Mouse (Mus musculus): ENCODE measurements around the gene Man1a.

The Man1a gene

GRCm38 (mm10) chr10:53913546-53914312, 162.7 kb downstream of the Man1a start:
- DNase-seq = no peak

GRCm38 (mm10) chr10:53889512-53889911, 186.9 kb downstream of the Man1a start:
- no peak for DNase-seq

GRCm38 (mm10) chr10:53888382-53889110, 187.9 kb downstream of the Man1a start:
- DNase-seq = no peak

GRCm38 (mm10) chr10:53886475-53886874, 189.9 kb downstream of the Man1a start:
- DNase-seq = no peak

DNA sequence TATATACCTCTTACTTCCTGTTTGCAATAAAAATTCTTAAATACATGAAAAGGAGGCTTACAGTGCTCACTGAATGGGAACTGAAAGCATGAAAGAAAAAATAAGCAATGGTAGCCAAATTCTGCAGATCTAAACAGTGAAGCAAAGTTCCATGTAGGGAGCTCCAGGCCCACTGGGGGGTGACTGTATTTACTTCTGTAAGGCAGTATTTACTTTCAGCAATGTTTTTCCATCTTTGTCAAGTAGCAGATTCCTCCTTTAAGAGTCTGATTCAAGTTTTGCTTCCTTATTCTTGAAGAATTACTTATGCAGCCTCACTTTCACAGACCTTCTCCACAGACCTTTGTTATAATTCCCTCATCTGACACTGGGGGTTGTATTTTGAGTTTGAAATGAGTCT, 195.1 kb downstream of the Man1a start:
- no peak for DNase-seq

DNA sequence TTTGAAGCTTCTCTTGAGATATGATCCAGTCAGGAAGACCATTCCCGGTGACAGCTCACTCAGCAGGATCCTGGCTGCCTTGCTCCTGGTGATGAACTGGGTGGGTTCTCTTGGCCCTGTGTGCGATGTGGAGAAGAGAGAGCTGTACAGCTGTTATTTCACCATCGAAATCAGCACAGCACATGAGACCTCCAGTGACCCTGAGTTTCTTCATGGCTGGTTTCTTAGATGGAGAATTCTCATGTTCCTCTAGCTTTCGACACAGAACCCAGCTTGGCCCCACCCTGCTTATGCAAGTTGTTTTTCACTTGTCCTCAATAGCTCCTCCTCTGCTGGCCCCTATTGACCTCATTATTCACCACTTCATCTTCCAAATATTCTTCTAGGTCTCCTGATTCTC, 200.5 kb downstream of the Man1a start:
- DNase-seq = no peak

- DNase-seq = no peak
Measured at GRCm38 (mm10) chr10:53874191-53874590, 202.2 kb downstream of the Man1a start.

DNA sequence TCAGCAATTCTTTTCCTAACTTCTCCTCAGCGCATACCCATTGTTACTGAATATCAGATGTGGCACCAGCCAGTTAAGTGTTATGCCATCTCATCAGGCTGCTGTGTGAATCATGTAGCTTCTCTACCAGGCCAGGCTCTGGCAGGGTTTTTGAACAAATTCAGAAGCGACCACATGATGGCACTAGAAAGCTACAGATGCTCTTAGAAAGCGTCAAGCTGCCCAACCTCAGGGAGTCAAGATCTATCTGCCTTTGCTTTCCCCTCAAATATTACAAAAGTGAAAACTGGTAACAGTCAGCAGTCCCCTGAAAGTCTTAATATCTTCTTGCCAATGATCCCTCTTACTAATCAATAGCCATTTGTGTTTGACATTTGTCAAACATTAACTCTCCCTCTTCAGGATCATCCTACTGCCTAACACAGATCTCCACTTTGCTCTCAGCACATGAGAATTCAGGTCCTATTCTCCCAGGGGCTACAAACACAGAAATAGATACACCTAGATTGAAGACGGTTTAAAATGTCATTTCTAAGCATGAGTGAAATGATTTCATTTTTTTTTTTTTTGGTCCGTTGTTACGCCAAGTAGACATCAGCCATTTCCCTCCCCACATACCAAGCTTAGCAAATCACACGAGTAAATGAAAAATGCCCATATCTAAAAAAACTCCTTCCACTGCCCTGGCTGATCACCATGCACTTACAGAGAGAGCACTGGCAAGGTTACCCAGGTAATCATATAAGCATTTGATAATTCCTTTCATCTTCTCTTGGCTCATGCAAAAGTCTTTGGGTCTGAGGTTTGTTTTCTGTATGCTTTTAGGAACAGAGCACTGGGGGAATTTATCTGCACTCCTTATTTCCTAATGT, 212.7 kb downstream of the Man1a start:
- DNase-seq = peak; percentile 55

- DNase-seq = no peak
Measured at GRCm38 (mm10) chr10:53859879-53860278, 216.5 kb downstream of the Man1a start.

GRCm38 (mm10) chr10:53859224-53859623, 217.2 kb downstream of the Man1a start:
- no peak for DNase-seq

All from layer of hippocampus, adult 9-11 months (tissue).